Mouse (Mus musculus) embryonic fibroblast, embryonic 13.5 days (primary cell): ENCODE data around the gene Kalrn. TPM values are rescaled to one million over a fixed set of nuclear protein-coding genes. Genes with fewer than 3 reads are reported as not detected.
"Not testable (repeated sequence)": the region's sequence is repeated elsewhere in the genome, so short reads cannot be mapped to it uniquely, and the experiment has no call there.

Experiments used
- H3K27ac ChIP-seq: 2 replicates; pipeline ENCODE4 v1.5.1; 2012; ENCODE audit warnings: low read length, control low read depth, inconsistent platforms; ENCODE audit not compliant: insufficient read depth
- H3K4me1 ChIP-seq: 2 replicates; pipeline ENCODE4 v1.6.1; 2011; ENCODE audit warnings: low read length; ENCODE audit not compliant: control insufficient read depth, insufficient read depth
- H3K4me3 ChIP-seq: 2 replicates; pipeline ENCODE4 v1.5.1; 2011; ENCODE audit warnings: mild to moderate bottlenecking, control low read depth, low read length; ENCODE audit not compliant: insufficient read depth
- CTCF ChIP-seq: IDR thresholded peaks from 2 replicates; pipeline ENCODE4 v1.5.1; 2011; ENCODE audit warnings: mild to moderate bottlenecking, control low read depth, low read length, moderate library complexity, borderline replicate concordance; ENCODE audit not compliant: insufficient read depth
- POLR2A ChIP-seq: IDR thresholded peaks from 2 replicates; pipeline ENCODE4 v1.6.1; 2011; ENCODE audit warnings: low read depth, mild to moderate bottlenecking, control low read depth, low read length, moderate library complexity
- polyA plus RNA-seq: library from polyadenylated mRNA; stranded (reverse); fragments of >200 nt; gene quantifications from 2 replicates; pipeline ENCODE4 v1.2.4, GENCODE M21; 2011; ENCODE audit warnings: low read depth; ENCODE audit not compliant: missing spikeins, insufficient read length

The Kalrn gene
- polyA plus RNA-seq, 1 experiment, result 25.5 TPM

DNA sequence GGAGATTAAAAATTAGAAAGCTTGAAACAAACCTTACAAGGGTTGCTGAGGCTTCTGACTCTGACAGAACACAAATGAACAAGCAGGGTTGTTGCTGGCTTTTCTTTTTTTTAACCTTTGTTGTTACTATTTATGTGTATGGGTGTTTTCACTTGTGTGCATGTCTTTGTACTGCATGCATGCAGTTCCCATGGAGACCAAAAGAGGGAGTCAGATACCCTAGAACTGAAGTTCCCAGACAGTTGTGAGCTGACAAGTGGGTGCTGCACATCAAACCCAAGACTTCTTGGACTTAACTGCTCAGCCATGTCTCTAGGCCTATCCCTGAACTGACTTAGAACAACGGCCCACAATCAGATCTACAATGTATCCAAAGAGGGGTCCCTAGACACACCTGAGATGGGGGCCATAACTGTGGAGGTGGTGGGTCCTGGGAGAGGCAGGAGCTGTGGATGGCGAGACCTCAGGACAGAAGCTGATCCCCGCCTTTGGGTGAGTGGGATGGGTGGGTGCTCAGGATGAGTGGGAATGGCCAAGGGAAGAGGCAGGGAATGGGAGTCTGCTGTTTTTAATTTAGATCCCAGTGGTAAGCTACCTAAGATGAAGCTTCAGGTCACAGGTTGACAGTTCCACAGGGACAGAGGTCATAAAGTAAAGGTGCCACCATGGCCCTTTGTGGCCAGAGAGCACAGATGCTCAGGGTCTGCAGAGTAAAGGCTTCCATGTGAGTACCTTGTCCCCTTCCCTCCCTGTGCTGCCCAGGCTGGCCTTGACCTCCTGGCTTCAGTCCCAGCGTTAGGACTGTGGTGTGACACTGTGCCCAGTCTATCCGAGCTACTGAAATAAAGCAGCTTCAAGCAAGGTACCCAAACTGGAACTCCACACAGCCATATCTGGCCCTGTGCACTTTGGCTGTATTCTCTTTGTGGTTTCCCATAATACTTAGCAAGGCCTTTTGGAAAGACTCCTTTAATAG, 490.6 kb downstream of the Kalrn start:
- Histone ChIP-seq H3K27ac (no peak overlapping the region), H3K4me1 (no peaks in the 10 kb centered on the region; the same call in 1 of the 2 replicates), H3K4me3 (no peak overlapping the region)
- TF ChIP-seq POLR2A (no peak), CTCF (no peak)

- H3K27ac ChIP-seq, result no peak overlapping the region
- no peak overlapping the region for H3K4me3 ChIP-seq
- H3K4me1 ChIP-seq, result no peaks in the 10 kb centered on the region; the same call in 1 of the 2 replicates
- TF ChIP-seq POLR2A (no peak), CTCF (no peak)
Observed at GRCm38 (mm10) chr16:34081683-34082438, 491.5 kb downstream of the Kalrn start.

GRCm38 (mm10) chr16:34081314-34081682, 492.0 kb downstream of the Kalrn start:
- not testable (repeated sequence) for H3K4me3 ChIP-seq, H3K27ac ChIP-seq, H3K4me1 ChIP-seq

- Histone ChIP-seq H3K4me1 (no peaks in the 10 kb centered on the region; the same call in 1 of the 2 replicates), H3K27ac (no peak overlapping the region), H3K4me3 (no peak overlapping the region)
- TF ChIP-seq CTCF, result no peak
- no peak for TF ChIP-seq POLR2A
Observed at GRCm38 (mm10) chr16:34080818-34081217, 492.5 kb downstream of the Kalrn start.

- no peak overlapping the region for H3K27ac ChIP-seq
- H3K4me3 ChIP-seq, result no peak overlapping the region
- no peak for TF ChIP-seq POLR2A
- no peak for TF ChIP-seq CTCF
- no peaks in the 10 kb centered on the region; the same call in 1 of the 2 replicates for H3K4me1 ChIP-seq
Observed at GRCm38 (mm10) chr16:34079511-34079910, 493.8 kb downstream of the Kalrn start.

- H3K4me1 ChIP-seq, result no peaks in the 10 kb centered on the region; the same call in 1 of the 2 replicates
- no peak overlapping the region for H3K27ac ChIP-seq
- TF ChIP-seq CTCF, result no peak
- TF ChIP-seq POLR2A, result no peak
- H3K4me3 ChIP-seq, result no peak overlapping the region
Observed at GRCm38 (mm10) chr16:34078732-34079131, 494.6 kb downstream of the Kalrn start.

DNA sequence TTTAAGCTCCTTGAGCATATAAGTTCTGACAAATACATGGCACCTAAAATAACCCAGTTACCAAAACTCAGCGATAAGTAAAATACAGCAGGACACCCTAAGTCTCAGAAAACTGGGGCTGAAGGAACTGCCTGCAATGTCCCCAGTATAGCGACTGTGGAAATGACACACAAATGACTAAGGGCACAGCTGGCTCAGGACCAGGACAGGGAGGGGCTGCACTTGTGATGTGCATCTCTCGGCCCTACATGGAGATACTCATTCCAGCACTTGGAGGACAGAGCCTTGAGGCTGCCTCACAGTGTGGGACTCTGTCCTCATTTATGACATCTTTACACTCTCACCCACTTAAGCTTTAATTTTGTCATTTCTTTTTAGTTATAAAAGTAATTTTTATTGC, 497.2 kb downstream of the Kalrn start:
- H3K4me1 ChIP-seq, result no peaks in the 10 kb centered on the region
- no peak for TF ChIP-seq CTCF
- H3K27ac ChIP-seq, result no peak overlapping the region
- no peak overlapping the region for H3K4me3 ChIP-seq

- H3K27ac ChIP-seq, result no peak overlapping the region
- H3K4me1 ChIP-seq, result no peaks in the 10 kb centered on the region
- no peak overlapping the region for H3K4me3 ChIP-seq
- TF ChIP-seq CTCF, result no peak
- no peak for TF ChIP-seq POLR2A
Observed at GRCm38 (mm10) chr16:34073930-34074329, 499.4 kb downstream of the Kalrn start.

DNA sequence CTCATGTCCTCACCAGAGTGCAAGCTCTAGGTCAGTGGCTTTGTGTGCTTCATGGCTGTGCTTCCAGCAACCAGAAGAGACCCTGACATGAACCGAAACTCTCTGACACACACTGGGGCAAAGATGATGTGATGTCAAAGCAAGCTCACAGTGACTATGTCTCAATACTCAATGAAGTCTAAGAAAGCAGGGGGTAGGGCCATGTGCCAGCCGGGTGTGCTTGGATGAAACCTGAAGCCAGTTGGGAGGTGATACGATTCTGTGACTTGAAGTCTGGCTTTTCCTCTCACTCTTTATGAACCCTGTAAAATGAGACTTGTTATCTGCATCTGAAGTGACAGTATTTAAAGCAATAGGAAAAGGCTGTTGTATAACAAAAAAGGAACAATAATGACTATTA, 501.2 kb downstream of the Kalrn start:
- Histone ChIP-seq H3K4me1 (no peaks in the 10 kb centered on the region), H3K27ac (no peak overlapping the region), H3K4me3 (no peak overlapping the region)
- TF ChIP-seq CTCF (no peak), POLR2A (no peak)

DNA sequence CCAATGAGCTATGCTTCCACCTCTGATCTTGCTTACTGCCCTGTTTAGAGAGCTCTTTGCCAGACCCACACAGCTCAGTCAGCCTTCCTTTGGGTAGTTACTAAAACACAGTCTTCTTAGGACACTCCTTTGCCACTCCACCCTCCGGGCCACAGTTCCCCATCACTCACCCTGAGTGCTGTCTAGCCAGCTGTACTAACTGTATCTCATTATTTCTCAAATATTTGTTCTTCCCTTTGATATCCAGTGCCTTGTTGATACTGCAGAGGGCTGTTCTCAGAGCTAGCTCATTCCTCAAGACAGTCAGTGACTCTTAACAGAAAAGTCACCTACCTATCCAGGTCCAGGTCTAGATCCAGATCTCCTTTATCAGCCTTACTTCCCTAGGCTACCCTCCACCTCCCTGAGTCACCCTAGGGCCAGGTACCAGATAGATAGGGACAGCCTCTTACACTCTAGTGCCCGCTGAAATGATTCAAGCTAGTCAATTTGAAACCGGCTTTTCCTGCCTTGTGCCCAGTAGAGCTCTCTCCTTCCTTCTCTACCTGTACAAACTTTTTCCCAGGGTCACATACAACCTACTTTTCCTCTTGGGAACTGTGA, 502.0 kb downstream of the Kalrn start:
- no peak overlapping the region for H3K4me3 ChIP-seq
- TF ChIP-seq POLR2A (no peak), CTCF (no peak)
- H3K4me1 ChIP-seq, result no peaks in the 10 kb centered on the region
- no peak overlapping the region for H3K27ac ChIP-seq
